Mouse (Mus musculus) brain, adult 2 months (tissue): Measurements from ENCODE around the gene Mov10l1.

Source experiments
- DNase-seq: peaks from one replicate; pipeline ENCODE4 v3.0.0; 2011; ENCODE audit warnings: low read depth, low spot score

Gene Mov10l1

GRCm38 (mm10) chr15:89074613-89075477, 92.1 kb downstream of the Mov10l1 start, which contains the start of gene Trabd:
Trabd (plus strand) TSS chr15:89075124.
- peak; percentile 50 for DNase-seq

- DNase-seq: peak; percentile 95
These were observed 92.9 kb downstream of the Mov10l1 start for GRCm38 (mm10) chr15:89075478-89076147.

- DNase-seq: peak; percentile 71
These were observed 93.5 kb downstream of the Mov10l1 start for GRCm38 (mm10) chr15:89076156-89076731.

GRCm38 (mm10) chr15:89078208-89078836, 95.6 kb downstream of the Mov10l1 start:
- peak; percentile 52 for DNase-seq

GRCm38 (mm10) chr15:89083906-89084305, 101.2 kb downstream of the Mov10l1 start:
- no peak for DNase-seq

- no peak for DNase-seq
These were observed 102.1 kb downstream of the Mov10l1 start for GRCm38 (mm10) chr15:89084826-89085225.

- DNase-seq: peak; percentile 98
These were observed 106.0 kb downstream of the Mov10l1 start, which contains the start of gene Selenoo for GRCm38 (mm10) chr15:89088607-89089247. Selenoo (plus strand) TSS chr15:89089084.

- DNase-seq: peak; percentile 46
These were observed 106.7 kb downstream of the Mov10l1 start for GRCm38 (mm10) chr15:89089248-89090051.

- peak; percentile 60 for DNase-seq
These were observed 108.0 kb downstream of the Mov10l1 start for GRCm38 (mm10) chr15:89090662-89091061.

- peak; percentile 49 for DNase-seq
These were observed 109.5 kb downstream of the Mov10l1 start for GRCm38 (mm10) chr15:89092181-89092580.

- DNase-seq: peak; percentile 72
These were observed 114.7 kb downstream of the Mov10l1 start for GRCm38 (mm10) chr15:89097450-89097849.

- DNase-seq: peak; percentile 75
These were observed 115.9 kb downstream of the Mov10l1 start for GRCm38 (mm10) chr15:89098616-89099015.

- DNase-seq: no peak
These were observed 118.1 kb downstream of the Mov10l1 start for GRCm38 (mm10) chr15:89100823-89101222.

- DNase-seq: no peak
These were observed 119.9 kb downstream of the Mov10l1 start for GRCm38 (mm10) chr15:89102646-89103045.

GRCm38 (mm10) chr15:89103921-89104320, 121.2 kb downstream of the Mov10l1 start:
- peak; percentile 83 for DNase-seq

GRCm38 (mm10) chr15:89104425-89104824, 121.7 kb downstream of the Mov10l1 start:
- peak; percentile 98 for DNase-seq
